Mouse (Mus musculus) heart, embryonic 10.5 days (tissue): ENCODE measurements around the gene Msantd1. TPM values are rescaled to one million over a fixed set of nuclear protein-coding genes. Genes with fewer than 3 reads are reported as not detected.

Experiments
- DNase-seq: peaks from one replicate; pipeline ENCODE4 v3.0.0-alpha.2; 2017; ENCODE audit warnings: low spot score
- H3K27ac ChIP-seq: fragments of 300-500 bp; sonication (generic); 2 replicates; pipeline ENCODE4 v1.5.1; 2016; ENCODE audit warnings: mild to moderate bottlenecking
- H3K27me3 ChIP-seq: fragments of 300-500 bp; sonication (generic); 2 replicates; pipeline ENCODE4 v1.6.1; 2016; ENCODE audit warnings: mild to moderate bottlenecking; ENCODE audit not compliant: poor library complexity, insufficient read depth, severe bottlenecking
- H3K36me3 ChIP-seq: fragments of 300-500 bp; sonication (generic); 2 replicates; pipeline ENCODE4 v1.6.1; 2016; ENCODE audit warnings: mild to moderate bottlenecking, moderate library complexity
- H3K4me1 ChIP-seq: fragments of 300-500 bp; sonication (generic); 2 replicates; pipeline ENCODE4 v1.6.1; 2016; ENCODE audit warnings: mild to moderate bottlenecking
- H3K4me3 ChIP-seq: fragments of 300-500 bp; sonication (generic); 2 replicates; pipeline ENCODE4 v1.5.1; 2016; ENCODE audit warnings: mild to moderate bottlenecking, moderate library complexity
- H3K9me3 ChIP-seq: fragments of 300-500 bp; sonication (generic); 2 replicates; pipeline ENCODE4 v1.6.1; 2016; ENCODE audit warnings: mild to moderate bottlenecking, moderate library complexity
- WGBS: fragments of 180-500 bp; shearing (Covaris S2); methylation state at CpG from one replicate; pipeline ENCODE4 v1.1.7; 2016; 5-methylcytosine and 5-hydroxymethylcytosine counted together
- polyA plus RNA-seq: library from polyadenylated mRNA; unstranded; fragments of >200 nt; fragmentation: Nextera tagmentation; extraction: Ambion mirVana; gene quantifications from 2 replicates; pipeline ENCODE4 v1.2.1, GENCODE M21; 2016

Gene Msantd1
- polyA plus RNA-seq, 1 experiment from 2014 or later, result 1.3 TPM

- peaks cover 24% of the 10 kb centered on the region for H3K4me1 ChIP-seq
- H3K36me3 ChIP-seq, result no peaks in the 10 kb centered on the region
- no peak for DNase-seq
- 35% methylated on average over 11 of the region's 11 CpGs for WGBS
- peak overlapping the region; percentile 84 for H3K27ac ChIP-seq
- H3K4me3 ChIP-seq, result 0 out of 2 replicates have a peak overlapping the region, but pooled peaks have one; percentile 12
- H3K27me3 ChIP-seq, result no peaks in the 10 kb centered on the region
- no peaks in the 10 kb centered on the region for H3K9me3 ChIP-seq
Observed at GRCm38 (mm10) chr5:34931516-34932457, 24.0 kb downstream of the Msantd1 start.

DNA sequence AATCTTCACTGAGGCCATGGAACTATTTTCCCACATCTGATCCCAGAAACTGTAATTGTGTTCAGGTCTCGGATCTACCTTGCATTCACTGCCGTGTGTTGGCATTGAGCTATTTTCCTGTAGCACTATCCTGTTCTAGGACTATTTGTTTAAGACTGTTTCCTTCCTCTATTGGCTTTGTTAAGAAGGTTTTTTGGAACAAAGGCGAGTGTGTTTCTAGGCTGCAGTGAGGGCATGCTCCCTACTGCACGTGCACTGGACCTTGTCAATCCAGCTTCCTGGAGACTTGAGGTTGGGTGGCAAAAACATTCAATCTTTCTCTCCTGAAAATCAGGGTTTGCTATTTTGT, 24.6 kb downstream of the Msantd1 start:
- Histone ChIP-seq H3K27ac (peak overlapping the region; percentile 84), H3K36me3 (no peaks in the 10 kb centered on the region), H3K27me3 (no peaks in the 10 kb centered on the region), H3K9me3 (no peaks in the 10 kb centered on the region), H3K4me1 (peaks cover 24% of the 10 kb centered on the region), H3K4me3 (no peak overlapping the region)
- DNase-seq, result no peak
- 47% methylated on average over 4 of the region's 4 CpGs for WGBS

DNA sequence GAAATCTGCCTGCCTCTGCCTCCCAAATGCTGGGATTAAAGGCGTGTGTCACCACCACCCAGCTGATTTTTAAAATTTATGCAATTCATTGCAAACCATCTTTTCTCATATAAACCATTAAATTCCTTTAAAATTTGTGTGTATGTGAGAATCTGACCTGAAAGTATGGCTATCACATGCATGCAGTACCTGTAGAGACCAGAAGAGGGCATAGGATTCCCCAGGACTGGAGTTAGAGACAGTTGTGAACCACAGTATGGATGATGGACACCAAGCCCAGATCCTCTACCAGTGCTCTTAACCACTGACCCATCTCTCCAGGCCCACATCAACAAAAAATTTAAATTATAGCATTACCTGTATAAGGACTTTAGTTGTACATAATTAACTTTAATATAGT, 25.6 kb downstream of the Msantd1 start:
- H3K4me3 ChIP-seq, result no peak overlapping the region
- 86% methylated on average over 1 of the region's 1 CpGs for WGBS
- DNase-seq, result no peak
- no peak overlapping the region for H3K27ac ChIP-seq
- no peaks in the 10 kb centered on the region for H3K36me3 ChIP-seq
- H3K4me1 ChIP-seq, result peaks cover 24% of the 10 kb centered on the region
- H3K27me3 ChIP-seq, result no peaks in the 10 kb centered on the region
- no peaks in the 10 kb centered on the region for H3K9me3 ChIP-seq

DNA sequence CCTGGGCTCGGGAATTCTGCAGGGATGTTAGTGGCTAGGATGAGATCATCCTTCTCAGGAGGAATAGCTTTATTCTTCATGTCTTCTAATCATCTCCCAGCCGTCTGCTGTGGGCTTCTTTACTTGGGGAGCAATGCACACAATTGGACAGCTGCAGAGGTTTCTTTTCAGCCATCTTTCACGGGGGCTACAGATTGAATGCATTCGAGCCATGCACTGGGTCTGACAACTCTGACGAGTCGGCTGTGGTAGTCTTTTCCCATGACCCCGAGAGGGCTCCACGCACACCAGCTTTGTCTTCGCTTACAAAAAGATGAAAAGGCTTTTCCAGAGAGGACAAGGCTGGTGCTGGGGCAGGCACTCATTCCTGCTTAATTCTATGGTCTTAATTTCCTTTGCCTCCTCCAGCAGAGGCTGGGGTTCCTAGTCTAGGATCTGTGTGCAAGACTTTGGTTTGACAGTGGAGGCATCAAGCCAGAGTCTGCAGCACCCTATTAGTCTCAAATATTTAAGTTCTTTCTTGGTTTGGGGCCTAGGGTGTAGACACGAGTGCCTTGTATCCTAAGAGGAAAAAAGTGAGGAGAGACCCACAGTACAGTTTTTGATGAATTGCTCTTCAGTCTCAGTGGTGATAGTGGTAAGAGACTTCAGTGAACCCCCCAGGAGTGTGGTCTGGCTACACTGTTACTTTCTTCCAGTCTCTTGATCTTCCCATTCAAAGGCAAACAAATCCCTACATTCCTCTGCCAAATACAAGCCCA, 34.1 kb downstream of the Msantd1 start:
- Histone ChIP-seq H3K27ac (no peak overlapping the region), H3K4me1 (no peaks in the 10 kb centered on the region), H3K9me3 (no peaks in the 10 kb centered on the region), H3K4me3 (no peak overlapping the region), H3K36me3 (no peaks in the 10 kb centered on the region), H3K27me3 (no peaks in the 10 kb centered on the region)
- DNase-seq, result no peak
- 68% methylated on average over 10 of the region's 10 CpGs for WGBS

- Histone ChIP-seq H3K9me3 (no peaks in the 10 kb centered on the region), H3K27ac (no peak overlapping the region), H3K4me3 (no peak overlapping the region), H3K4me1 (peaks cover 12% of the 10 kb centered on the region), H3K36me3 (no peaks in the 10 kb centered on the region), H3K27me3 (no peaks in the 10 kb centered on the region)
- WGBS, result 69% methylated on average over 3 of the region's 3 CpGs
- DNase-seq, result no peak
Observed at GRCm38 (mm10) chr5:34943428-34943827, 35.6 kb downstream of the Msantd1 start.

DNA sequence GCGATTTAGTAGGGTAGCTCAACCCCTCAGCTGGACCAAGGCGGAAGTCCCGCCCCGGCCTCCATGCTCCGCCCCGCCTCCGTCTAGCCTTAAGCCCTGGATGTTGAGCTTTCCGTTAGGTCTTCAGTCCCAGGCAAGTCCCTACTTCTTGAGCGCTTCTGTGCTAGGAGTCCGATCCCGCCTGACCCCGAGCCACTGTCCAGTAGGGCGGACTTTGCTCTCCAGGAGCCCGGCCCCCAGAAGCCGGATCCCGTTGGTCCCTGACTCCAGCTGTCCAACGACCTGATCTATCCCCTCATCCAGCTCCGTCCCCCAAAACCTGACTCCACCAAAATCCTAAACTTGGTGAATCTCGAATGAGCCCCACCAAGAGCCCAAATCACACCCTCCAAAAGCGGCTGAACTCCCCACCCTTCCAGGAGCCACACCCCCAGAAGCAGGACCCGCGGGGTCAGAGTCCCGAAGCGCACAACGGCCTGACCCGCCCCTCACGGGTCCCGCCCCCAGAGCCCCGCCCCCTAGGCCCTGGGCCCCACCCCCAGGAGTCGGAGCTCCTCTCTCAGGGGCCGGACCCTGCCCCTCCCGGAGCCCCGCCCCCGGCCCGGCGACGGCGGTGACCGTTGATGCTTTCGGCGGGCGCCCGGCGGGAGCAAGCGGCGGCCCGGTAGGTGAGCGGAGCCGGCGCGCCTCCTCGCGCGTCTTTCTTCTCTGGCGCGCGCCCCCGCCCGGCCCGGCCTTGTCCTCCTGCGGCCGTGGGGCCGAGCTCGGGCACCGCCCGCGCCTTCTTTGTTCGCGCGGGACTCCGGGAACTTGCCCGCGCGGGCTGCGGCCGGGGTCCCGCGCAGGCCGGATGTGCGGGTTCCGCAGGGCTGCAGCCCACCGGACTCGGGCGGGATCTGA, 41.3 kb downstream of the Msantd1 start, which contains the start of gene Rgs12:
TSS of gene Rgs12 (plus strand) at position 585 of the 900 bp plus-strand sequence.
- DNase-seq, result peak; percentile 97
- under 1% methylated on average over 77 of the region's 84 CpGs for WGBS
- H3K27me3 ChIP-seq, result no peaks in the 10 kb centered on the region
- H3K4me1 ChIP-seq, result peaks cover 39% of the 10 kb centered on the region
- peak within 1 kb of the TSS; percentile 90 for H3K4me3 ChIP-seq
- peak within 1 kb of the TSS; percentile 96 for H3K27ac ChIP-seq
- H3K9me3 ChIP-seq, result no peaks in the 10 kb centered on the region
- H3K36me3 ChIP-seq, result peaks cover 12% of the 10 kb centered on the region

- Histone ChIP-seq H3K4me3 (peak overlapping the region; percentile 90), H3K9me3 (no peaks in the 10 kb centered on the region), H3K27me3 (no peaks in the 10 kb centered on the region), H3K4me1 (peaks cover 45% of the 10 kb centered on the region), H3K36me3 (peaks cover 12% of the 10 kb centered on the region), H3K27ac (peak overlapping the region; percentile 96)
- under 1% methylated on average over 12 of the region's 12 CpGs for WGBS
- DNase-seq, result no peak
Observed at GRCm38 (mm10) chr5:34949769-34950211, 42.0 kb downstream of the Msantd1 start.

DNA sequence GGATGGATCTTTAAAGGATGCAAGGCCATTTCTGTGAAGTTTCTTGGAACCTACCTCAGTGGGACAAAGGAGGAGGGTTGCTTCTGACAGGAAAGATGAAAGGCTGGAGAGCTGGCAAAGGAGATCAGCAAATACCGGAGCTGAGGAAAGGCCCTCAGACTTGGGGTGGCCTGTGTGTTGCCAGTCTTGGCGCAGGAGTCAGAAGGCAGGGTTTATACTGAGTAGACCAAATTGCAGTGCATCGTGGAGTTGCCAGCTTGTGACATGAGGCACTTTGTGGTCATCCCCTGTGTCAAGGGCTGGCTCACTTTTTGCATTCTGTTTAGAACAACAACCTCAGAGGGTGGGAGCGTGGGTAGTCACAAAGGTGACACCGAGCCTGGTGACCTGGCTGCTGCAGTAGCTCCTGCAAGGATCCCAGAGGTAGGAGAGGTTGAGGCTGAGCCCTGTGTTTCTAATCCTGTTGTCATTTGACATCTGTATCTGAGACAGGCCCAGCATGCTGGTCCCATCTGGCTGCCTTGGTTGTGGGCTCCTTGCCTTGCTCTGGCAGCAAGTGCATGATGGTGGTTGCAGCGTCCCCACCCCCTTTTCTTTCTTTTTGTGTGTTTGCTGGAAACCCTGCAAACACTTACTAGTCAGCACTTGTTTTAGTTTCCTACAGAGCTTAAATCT, 42.8 kb downstream of the Msantd1 start:
- H3K36me3 ChIP-seq, result peaks cover 12% of the 10 kb centered on the region
- no peak for DNase-seq
- no peaks in the 10 kb centered on the region for H3K27me3 ChIP-seq
- 81% methylated on average over 6 of the region's 6 CpGs for WGBS
- peak overlapping the region; percentile 96 for H3K27ac ChIP-seq
- H3K4me3 ChIP-seq, result peak overlapping the region; percentile 90
- peaks cover 54% of the 10 kb centered on the region for H3K4me1 ChIP-seq
- H3K9me3 ChIP-seq, result no peaks in the 10 kb centered on the region

- DNase-seq, result no peak
- WGBS, result 86% methylated on average over 8 of the region's 8 CpGs
- Histone ChIP-seq H3K9me3 (no peaks in the 10 kb centered on the region), H3K27me3 (no peaks in the 10 kb centered on the region), H3K36me3 (peaks cover 12% of the 10 kb centered on the region), H3K4me1 (peaks cover 60% of the 10 kb centered on the region), H3K27ac (peak overlapping the region; percentile 96; the same call in 1 of the 2 replicates), H3K4me3 (peak overlapping the region; percentile 90; the same call in 1 of the 2 replicates)
Observed at GRCm38 (mm10) chr5:34951161-34951834, 43.5 kb downstream of the Msantd1 start.

DNA sequence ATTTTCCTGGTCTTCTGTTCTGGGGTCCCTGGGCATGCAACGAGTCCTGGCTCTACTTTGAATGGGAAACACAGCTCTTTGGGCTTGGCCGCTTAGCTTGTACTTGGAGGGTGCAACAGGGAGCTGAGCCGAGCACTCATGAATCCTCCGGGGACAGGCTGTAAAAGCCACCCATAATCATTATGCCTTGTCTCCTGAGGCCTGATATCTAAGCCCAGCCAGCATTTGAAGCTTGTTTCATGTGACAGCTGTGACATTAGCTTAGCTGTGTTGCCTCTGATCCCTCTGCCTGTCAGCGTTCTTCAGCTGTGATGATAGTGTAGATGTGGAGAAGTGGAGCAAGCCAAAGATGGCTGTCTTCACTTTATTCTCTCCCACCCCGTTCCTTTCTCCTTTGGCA, 46.7 kb downstream of the Msantd1 start:
- no peak for DNase-seq
- Histone ChIP-seq H3K9me3 (no peaks in the 10 kb centered on the region), H3K4me3 (no peak overlapping the region), H3K27ac (peak overlapping the region; percentile 77), H3K27me3 (no peaks in the 10 kb centered on the region), H3K36me3 (peaks cover 12% of the 10 kb centered on the region), H3K4me1 (peaks cover 73% of the 10 kb centered on the region)
- WGBS, result 42% methylated on average over 6 of the region's 6 CpGs

GRCm38 (mm10) chr5:34955630-34956029, 47.8 kb downstream of the Msantd1 start:
- no peaks in the 10 kb centered on the region for H3K27me3 ChIP-seq
- no peaks in the 10 kb centered on the region for H3K9me3 ChIP-seq
- peaks cover 79% of the 10 kb centered on the region for H3K4me1 ChIP-seq
- peaks cover 12% of the 10 kb centered on the region for H3K36me3 ChIP-seq
- H3K4me3 ChIP-seq, result no peak overlapping the region; the same call in 1 of the 2 replicates
- WGBS, result 23% methylated on average over 5 of the region's 5 CpGs
- DNase-seq, result no peak
- peak overlapping the region; percentile 77 for H3K27ac ChIP-seq
